Mouse (Mus musculus): ENCODE measurements around the gene Uqcc2.

The Uqcc2 gene

GRCm38 (mm10) chr17:27077133-27077532 is 56.6 kb downstream of the Uqcc2 start:
- DNase-seq (ENCODE audit: low read depth, low spot score), result no peak

DNA sequence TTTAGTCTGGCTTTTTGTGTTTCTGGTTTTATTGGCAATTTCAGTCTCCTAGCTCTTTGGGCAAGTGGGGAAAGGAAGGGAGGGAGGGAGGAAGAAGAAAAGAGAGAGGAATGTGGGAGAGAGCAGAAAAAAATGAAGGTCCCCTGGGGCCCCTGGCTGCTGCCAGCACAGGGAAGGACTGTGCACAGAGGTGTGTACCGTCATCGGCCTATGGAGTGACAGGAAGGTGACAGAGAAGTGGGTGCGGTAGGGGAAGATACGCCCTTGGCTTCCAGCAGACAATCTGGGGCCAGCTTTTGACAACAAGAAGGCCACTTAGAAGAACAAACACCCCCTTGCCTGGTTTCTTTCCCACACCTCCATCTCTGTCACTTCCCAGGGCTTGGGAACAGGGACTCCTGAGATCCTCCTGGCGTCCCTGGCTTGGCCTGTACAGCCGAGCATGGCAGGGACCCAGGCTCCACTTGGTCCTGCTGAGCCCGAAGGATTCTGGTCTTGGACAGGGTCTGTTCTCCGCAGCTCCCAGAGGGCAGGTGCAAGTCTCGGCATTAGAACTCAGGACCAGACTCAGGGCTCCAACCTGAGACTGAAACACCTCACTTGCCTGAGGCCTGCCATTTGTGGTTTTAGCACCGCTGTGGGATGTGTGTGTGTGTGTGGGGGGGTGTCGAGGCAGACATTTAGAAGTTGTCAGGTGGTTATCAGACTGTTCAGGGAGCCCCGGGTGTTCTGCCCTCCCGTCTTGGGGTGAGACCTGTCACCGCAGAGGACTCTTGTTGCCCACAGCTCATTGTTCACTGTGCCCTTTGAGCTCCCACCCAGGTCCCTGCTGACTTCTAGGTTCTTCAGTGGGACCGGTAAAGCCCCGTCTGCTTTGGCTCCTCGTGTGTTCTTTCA is 58.6 kb downstream of the Uqcc2 start:
- no peak for DNase-seq (ENCODE audit: low read depth, low spot score)

DNA sequence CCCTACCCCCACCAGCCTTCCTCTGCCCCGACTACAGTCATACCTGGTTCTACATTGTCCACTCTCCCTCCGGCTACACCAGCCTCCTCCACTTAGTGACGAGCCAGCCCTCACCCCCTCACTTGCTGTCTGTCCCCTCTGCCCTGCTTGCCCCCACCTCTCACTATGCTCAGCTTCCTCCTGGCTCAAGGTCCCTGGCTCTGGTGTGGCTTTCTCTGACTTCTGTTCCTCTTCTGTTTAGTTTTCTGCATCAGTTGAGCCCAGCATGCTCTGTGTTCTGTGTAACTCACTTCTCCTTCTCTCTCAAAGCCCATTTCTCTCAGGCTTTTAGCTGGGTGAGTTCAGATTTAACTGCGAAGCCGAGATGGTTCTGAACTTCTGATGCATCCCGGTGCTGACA is 59.5 kb downstream of the Uqcc2 start:
- DNase-seq (ENCODE audit: low read depth, low spot score), result no peak

GRCm38 (mm10) chr17:27073778-27074177 is 59.9 kb downstream of the Uqcc2 start:
- no peak for DNase-seq (ENCODE audit: low read depth, low spot score)

DNA sequence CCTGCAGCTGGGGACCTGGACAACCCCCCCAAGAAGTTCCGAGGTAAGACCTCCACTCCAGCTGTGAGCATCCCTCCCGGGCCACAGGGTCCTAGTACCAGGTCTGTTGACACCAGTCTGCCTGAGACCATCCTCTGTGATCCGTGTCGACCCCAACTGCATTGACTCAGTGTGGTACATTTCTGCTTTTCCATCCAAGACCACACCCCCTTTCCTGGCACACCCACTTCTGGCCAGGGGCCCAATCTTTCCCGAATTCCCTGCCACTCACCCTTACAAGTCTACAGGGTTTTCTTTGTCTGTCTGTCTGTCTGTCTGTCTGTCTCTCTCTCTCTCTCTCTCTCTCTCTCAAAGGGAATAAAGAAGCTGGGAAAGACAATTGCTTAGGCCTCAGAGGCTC is 60.6 kb downstream of the Uqcc2 start:
- no peak for DNase-seq (ENCODE audit: low read depth, low spot score)

Measured in mesoderm, embryonic 11.5 days (tissue).